ENCODE assay signal across 13 mouse cellular contexts in genomic region chr14:105292139-105292538, GRCm38 (mm10).
"Had no signal": no experiment of that assay in that cellular context is flagged by ENCODE, and none has a peak within 500 bp of the region (broad histone marks: within the 10 kb centered on the region; RNA-seq: fewer than 3 reads in every experiment).

No protein-coding gene starts in this region.

- DNase-seq: forebrain, postnatal 0 days; gastrocnemius, postnatal 14 days; gastrocnemius, postnatal 36 days; heart, adult 11 months; heart, adult 2 months; heart, postnatal 14 days; heart, postnatal 36 days; kidney, adult 11 months; kidney, adult 2 months; kidney, adult 9 months; kidney, postnatal 14 days; kidney, postnatal 36 days; liver had no signal
